Mouse (Mus musculus) stomach, embryonic 15.5 days (tissue): ENCODE data around the gene 2310030G06Rik. TPM values are rescaled to one million over a fixed set of nuclear protein-coding genes. Genes with fewer than 3 reads are reported as not detected.

Experiments used
- ATAC-seq: fragments of 200-750 bp; cut with Nextera tagmentation; 2 replicates; pipeline ENCODE4 v1.8.0; 2017; ENCODE audit warnings: low read depth, moderate number of reproducible peaks, moderate TSS enrichment; ENCODE audit not compliant: insufficient read depth, low FRiP score
- H3K27ac ChIP-seq: fragments of 300-500 bp; sonication (generic); 2 replicates; pipeline ENCODE4 v1.5.1; 2015; ENCODE audit warnings: mild to moderate bottlenecking, inconsistent platforms
- H3K27me3 ChIP-seq: fragments of 300-500 bp; sonication (generic); replicated peaks from 2 replicates; pipeline ENCODE4 v1.6.1; 2015; ENCODE audit warnings: inconsistent platforms
- H3K36me3 ChIP-seq: fragments of 300-500 bp; sonication (generic); 2 replicates; pipeline ENCODE4 v1.6.1; 2015; ENCODE audit warnings: inconsistent platforms
- H3K4me1 ChIP-seq: fragments of 300-500 bp; sonication (generic); 2 replicates; pipeline ENCODE4 v1.6.1; 2015; ENCODE audit warnings: inconsistent platforms
- H3K4me2 ChIP-seq: fragments of 300-500 bp; sonication (generic); 2 replicates; pipeline ENCODE4 v1.6.1; 2015; ENCODE audit warnings: mild to moderate bottlenecking, inconsistent platforms
- H3K4me3 ChIP-seq: fragments of 300-500 bp; sonication (generic); replicated peaks from 2 replicates; pipeline ENCODE4 v1.5.1; 2015; ENCODE audit warnings: inconsistent platforms
- H3K9ac ChIP-seq: fragments of 300-500 bp; sonication (generic); 2 replicates; pipeline ENCODE4 v1.6.1; 2015; ENCODE audit warnings: inconsistent platforms
- H3K9me3 ChIP-seq: fragments of 300-500 bp; sonication (generic); 2 replicates; pipeline ENCODE4 v1.6.1; 2016; ENCODE audit warnings: inconsistent platforms
- whole genome bisulfite sequencing: fragments of 180-500 bp; shearing (Covaris S2); methylation state at CpG from one replicate; pipeline ENCODE4 v1.1.7; 2015; 5-methylcytosine and 5-hydroxymethylcytosine counted together
- polyA plus RNA-seq: library from polyadenylated mRNA; unstranded; fragments of >200 nt; fragmentation: Nextera tagmentation; extraction: Ambion mirVana; gene quantifications from 2 replicates; pipeline ENCODE4 v1.2.1, GENCODE M21; 2015

Gene 2310030G06Rik
- polyA plus RNA-seq, 1 experiment from 2014 or later: 16.0 TPM

DNA sequence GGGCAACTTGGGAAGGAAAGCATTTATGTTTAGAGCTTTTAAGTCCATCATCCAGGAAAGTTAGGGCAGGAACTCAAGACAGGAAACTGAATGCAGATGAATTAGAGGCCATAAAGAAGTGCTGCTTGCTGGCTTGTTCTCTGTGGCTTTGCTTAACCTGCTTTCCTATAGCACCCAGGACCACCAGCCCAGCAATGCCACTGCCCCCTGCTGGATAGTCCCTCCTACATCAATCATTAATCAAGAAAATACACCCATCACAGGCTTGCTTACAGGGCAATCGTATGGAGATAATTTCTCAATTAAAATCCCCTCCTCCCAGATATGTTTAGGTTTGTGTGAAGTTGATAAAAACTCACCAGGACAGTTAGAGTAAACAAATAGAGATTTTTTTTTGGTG, 17.0 kb upstream of the 2310030G06Rik start:
- ATAC-seq: no peak
- Histone ChIP-seq H3K9ac (no peak overlapping the region), H3K27ac (no peak overlapping the region), H3K36me3 (no peaks in the 10 kb centered on the region), H3K27me3 (no peaks in the 10 kb centered on the region), H3K4me2 (no peak overlapping the region), H3K4me3 (no peak overlapping the region), H3K4me1 (0 out of 2 replicates have a peak, but pooled peaks cover 5% of the 10 kb centered on the region), H3K9me3 (no peaks in the 10 kb centered on the region)
- 49% methylated on average over 1 of the region's 1 CpGs for WGBS

DNA sequence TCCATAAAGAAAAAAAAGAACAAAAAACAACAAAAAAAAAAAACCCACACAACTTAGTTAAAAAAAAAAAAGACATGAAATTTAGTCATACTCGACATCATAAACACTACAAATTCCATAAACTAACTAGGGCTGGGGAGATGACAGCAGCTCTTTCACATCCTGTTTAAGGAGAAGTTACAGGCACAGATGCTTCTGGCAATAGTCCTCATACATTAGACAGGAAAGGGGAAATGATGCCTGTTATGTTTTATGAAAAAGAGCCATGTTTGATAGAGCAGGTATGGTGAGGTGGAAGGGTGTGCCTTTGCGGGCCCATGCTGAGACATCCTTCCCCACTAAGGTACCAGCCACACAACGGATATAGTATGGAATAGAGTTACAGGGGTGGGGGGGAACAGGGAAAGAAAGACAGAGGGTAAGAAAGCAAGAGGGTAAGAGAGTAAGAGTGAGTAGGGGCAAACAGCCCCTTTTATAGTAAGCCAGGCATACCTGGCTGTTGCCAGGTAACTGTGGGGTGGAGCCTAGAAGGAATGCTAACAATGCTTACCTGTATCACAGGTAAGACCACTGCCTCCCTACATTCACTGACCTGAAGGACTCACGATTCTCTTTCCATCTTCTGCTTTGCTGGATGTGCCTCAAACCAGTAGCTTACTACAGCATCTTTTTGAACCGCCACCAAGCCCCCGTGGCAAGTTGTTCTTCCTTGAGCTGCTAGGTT, 15.3 kb upstream of the 2310030G06Rik start:
- no peak overlapping the region for H3K27ac ChIP-seq
- H3K4me3 ChIP-seq: no peak overlapping the region
- no peak overlapping the region for H3K9ac ChIP-seq
- no peaks in the 10 kb centered on the region for H3K36me3 ChIP-seq
- H3K27me3 ChIP-seq: no peaks in the 10 kb centered on the region
- 59% methylated on average over 6 of the region's 6 CpGs for WGBS
- H3K9me3 ChIP-seq: no peaks in the 10 kb centered on the region
- no peaks in the 10 kb centered on the region for H3K4me1 ChIP-seq
- H3K4me2 ChIP-seq: no peak overlapping the region
- ATAC-seq: no peak

DNA sequence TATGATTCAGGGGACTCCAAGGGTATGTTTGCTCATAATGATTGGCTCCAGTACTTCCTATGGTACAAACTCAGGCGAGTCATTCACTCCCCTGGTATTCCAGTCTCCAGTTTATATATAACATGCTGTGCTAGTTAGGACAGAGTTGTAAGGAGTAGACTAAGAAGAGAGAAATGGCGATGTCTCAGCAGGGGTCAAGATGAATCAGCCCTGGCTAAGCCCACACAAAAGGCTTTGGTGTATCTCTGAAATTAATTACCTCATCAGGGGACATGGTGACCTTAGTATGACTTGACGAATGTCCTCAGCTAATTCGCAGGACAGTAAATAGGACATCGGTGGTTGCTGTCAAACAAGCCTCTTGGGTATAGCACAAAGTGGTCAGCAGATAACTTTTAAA, 10.4 kb upstream of the 2310030G06Rik start:
- Histone ChIP-seq H3K4me3 (no peak overlapping the region), H3K36me3 (no peaks in the 10 kb centered on the region), H3K4me1 (peaks cover 7% of the 10 kb centered on the region), H3K27ac (no peak overlapping the region), H3K4me2 (no peak overlapping the region), H3K27me3 (no peaks in the 10 kb centered on the region), H3K9ac (no peak overlapping the region), H3K9me3 (no peaks in the 10 kb centered on the region)
- no peak for ATAC-seq
- 57% methylated on average over 5 of the region's 5 CpGs for WGBS

DNA sequence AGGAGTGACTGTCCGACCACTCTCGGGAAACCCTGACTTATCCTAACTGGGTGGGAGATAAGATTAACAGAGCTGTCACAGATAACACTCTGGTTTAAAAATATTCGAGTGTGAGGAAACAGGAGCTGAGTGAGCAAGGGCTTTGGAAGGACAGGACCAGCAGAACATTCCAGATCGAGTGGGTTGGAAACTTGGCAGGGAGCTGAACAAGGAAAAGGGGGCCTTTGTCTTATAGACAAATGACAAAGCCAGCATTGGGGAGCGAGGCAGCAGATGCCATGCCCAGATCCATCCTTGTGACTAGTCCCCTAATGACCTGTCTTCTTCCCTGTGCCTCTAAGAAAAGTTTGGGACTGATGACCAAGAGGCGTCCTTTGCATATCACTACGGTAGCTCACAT, 7.6 kb upstream of the 2310030G06Rik start:
- WGBS: 39% methylated on average over 7 of the region's 7 CpGs
- peak overlapping the region; percentile 24; the same call in 1 of the 2 replicates for H3K4me3 ChIP-seq
- H3K27ac ChIP-seq: no peak overlapping the region
- peaks cover 11% of the 10 kb centered on the region for H3K4me1 ChIP-seq
- H3K36me3 ChIP-seq: no peaks in the 10 kb centered on the region
- no peaks in the 10 kb centered on the region for H3K27me3 ChIP-seq
- ATAC-seq: no peak
- H3K4me2 ChIP-seq: peak overlapping the region; percentile 36
- H3K9me3 ChIP-seq: no peaks in the 10 kb centered on the region
- H3K9ac ChIP-seq: no peak overlapping the region

DNA sequence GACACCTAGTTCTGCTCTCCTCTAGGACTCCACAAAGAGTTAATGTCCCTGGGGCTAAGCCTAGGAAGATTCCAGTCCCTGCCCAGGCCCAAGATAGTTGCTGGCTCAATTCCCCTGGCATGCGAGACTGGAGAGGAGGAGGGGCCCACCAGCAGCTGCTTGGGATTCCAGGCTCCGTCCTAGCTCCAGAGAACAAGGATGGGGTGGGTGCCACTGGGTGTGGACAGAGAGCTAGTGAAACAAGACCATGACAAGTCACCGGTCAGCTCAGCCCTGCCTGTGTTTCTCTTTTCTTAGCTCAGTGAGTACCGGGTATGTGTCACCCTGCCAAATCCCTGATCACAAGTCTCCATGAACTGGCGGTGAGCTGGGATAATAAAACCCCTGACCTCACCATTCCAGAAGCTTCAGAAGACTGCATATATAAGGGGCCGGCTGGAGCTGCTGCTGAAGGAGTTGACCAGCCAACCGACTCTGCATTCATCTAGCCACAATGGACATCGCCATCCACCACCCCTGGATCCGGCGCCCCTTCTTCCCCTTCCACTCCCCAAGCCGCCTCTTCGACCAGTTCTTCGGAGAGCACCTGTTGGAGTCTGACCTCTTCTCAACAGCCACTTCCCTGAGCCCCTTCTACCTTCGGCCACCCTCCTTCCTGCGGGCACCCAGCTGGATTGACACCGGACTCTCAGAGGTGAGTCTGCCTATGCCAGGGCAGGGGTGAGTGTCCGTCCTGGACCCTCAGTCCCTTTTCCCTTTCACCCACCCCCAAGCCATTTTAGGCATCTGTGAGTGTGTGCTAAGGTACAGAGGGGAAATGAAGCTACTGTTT, 6.7 kb upstream of the 2310030G06Rik start:
- peak; percentile 66; the same call in 1 of the 2 replicates for ATAC-seq
- WGBS: 61% methylated on average over 17 of the region's 17 CpGs
- peak overlapping the region; percentile 24; the same call in 1 of the 2 replicates for H3K4me3 ChIP-seq

DNA sequence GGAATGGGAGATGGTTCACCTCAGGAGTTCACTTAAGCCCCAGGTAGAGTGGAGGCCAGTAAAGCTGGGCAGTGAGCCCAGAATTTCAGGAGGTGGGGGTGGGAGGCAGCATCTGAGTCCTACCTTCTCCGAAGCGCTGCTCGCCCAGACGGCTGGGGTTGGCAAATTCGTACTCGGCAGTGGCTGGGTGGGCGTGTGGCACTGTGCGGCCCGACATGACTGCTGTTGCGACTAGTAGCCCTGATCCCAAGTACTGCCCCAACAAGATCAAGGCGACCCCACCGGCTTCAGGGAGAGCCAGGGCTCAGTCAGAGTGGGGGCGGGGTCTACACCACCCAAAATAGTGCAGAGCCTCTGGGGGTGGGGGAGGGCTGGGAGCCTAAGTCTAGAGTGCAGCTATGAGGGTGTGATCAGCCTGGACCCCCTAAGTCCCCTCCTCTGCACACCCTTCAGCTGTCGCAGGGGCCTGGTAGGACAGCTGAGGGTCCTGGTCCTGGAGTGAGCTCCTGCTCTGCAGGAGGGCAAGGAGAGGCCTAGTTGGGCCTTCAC, 5.8 kb upstream of the 2310030G06Rik start, which contains the start of gene Hspb2:
Hspb2 (minus strand) TSS at position 301 of the 549 bp plus-strand sequence.
- H3K27me3 ChIP-seq: no peaks in the 10 kb centered on the region
- H3K9ac ChIP-seq: no peak within 1 kb of the TSS
- ATAC-seq: peak; percentile 50; the same call in 1 of the 2 replicates
- H3K4me3 ChIP-seq: peak within 1 kb of the TSS; percentile 24; the same call in 1 of the 2 replicates
- peak within 1 kb of the TSS; percentile 65; the same call in 1 of the 2 replicates for H3K27ac ChIP-seq
- no peaks in the 10 kb centered on the region for H3K9me3 ChIP-seq
- H3K36me3 ChIP-seq: no peaks in the 10 kb centered on the region
- WGBS: 71% methylated on average over 14 of the region's 14 CpGs
- H3K4me1 ChIP-seq: peaks cover 11% of the 10 kb centered on the region
- peak within 1 kb of the TSS; percentile 36 for H3K4me2 ChIP-seq

More for the DNA sequence above, 6.7 kb upstream of the 2310030G06Rik start:
- peak overlapping the region; percentile 36 for H3K4me2 ChIP-seq
- H3K36me3 ChIP-seq: no peaks in the 10 kb centered on the region
- no peaks in the 10 kb centered on the region for H3K9me3 ChIP-seq
- H3K27ac ChIP-seq: peak overlapping the region; percentile 65; the same call in 1 of the 2 replicates
- no peaks in the 10 kb centered on the region for H3K27me3 ChIP-seq
- H3K9ac ChIP-seq: no peak overlapping the region
- peaks cover 11% of the 10 kb centered on the region for H3K4me1 ChIP-seq

DNA sequence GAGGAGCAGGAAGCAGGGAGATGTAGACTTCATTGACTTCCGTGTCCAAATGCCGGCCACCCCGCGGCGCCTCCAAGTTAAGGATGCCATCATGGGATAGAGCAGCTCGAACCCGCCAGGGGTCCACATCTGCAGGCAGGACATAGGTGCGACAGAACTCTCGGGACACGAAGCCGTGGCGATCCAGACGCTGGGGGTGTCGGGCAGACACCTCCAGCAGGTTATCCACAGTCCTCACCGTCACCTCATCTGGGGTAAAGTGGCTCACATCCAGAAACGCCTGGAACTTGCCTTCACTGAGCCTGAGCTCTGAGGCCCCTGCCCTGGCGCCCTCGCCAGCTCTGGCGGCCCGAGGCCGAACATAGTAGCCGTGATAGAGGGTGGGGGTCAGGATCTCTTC, 5.0 kb upstream of the 2310030G06Rik start, which contains the start of gene Cryab:
Cryab (plus strand) TSS at position 3 of the 400 bp plus-strand sequence.
- WGBS: 72% methylated on average over 22 of the region's 22 CpGs
- H3K4me3 ChIP-seq: no peak within 1 kb of the TSS
- peak within 1 kb of the TSS; percentile 36; the same call in 1 of the 2 replicates for H3K4me2 ChIP-seq
- H3K36me3 ChIP-seq: no peaks in the 10 kb centered on the region
- peak within 1 kb of the TSS; percentile 65; the same call in 1 of the 2 replicates for H3K27ac ChIP-seq
- no peaks in the 10 kb centered on the region for H3K9me3 ChIP-seq
- H3K9ac ChIP-seq: no peak within 1 kb of the TSS
- no peak; the same call in 1 of the 2 replicates for ATAC-seq
- H3K27me3 ChIP-seq: no peaks in the 10 kb centered on the region
- peaks cover 11% of the 10 kb centered on the region for H3K4me1 ChIP-seq

DNA sequence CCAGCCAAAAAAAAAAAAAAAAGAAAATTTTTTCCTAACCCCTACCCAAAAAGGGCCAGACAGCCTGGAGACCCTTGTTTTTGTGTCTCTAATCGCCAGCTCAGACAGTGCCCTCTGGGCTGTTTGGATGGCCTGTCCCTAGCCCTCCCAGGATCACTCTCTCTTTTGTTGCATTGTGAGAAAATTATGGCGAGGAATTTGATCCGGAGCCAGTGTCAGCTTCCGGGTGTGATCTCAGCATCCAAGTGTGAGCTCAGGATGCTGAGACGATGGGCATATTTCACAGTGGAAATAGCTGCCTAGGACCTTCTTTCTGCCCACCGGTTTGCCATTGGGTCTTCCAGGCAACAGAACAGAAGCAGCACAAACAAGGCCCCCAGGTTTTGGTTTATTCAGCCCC, 4.4 kb upstream of the 2310030G06Rik start:
- no peak for ATAC-seq
- 73% methylated on average over 6 of the region's 6 CpGs for WGBS

DNA sequence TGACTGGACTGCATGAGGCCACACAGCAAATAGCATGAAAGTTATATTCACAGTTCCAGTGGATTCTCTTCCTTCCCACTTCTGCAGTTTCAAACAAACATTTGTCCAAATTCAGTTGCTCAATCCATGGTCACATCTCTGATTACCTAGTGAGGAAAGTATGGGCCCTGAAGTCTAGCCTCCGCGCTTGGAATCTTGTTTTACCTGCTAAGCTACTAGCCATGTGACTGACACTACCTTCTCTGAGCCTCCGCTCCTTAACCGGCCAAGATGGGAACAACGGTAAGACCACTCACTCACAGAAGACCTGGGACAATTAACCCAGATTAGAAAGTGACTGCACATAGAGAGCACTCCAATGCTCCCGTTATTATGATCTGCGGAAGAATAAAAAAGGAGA, 530 bp downstream of the 2310030G06Rik start:
- H3K9me3 ChIP-seq: no peaks in the 10 kb centered on the region
- H3K27me3 ChIP-seq: no peaks in the 10 kb centered on the region
- no peaks in the 10 kb centered on the region for H3K4me1 ChIP-seq
- H3K4me3 ChIP-seq: peak overlapping the region; percentile 49
- peak overlapping the region; percentile 40; the same call in 1 of the 2 replicates for H3K9ac ChIP-seq
- peak overlapping the region; percentile 83 for H3K27ac ChIP-seq
- no peaks in the 10 kb centered on the region for H3K36me3 ChIP-seq
- 15% methylated on average over 7 of the region's 7 CpGs for WGBS
- ATAC-seq: peak; percentile 63
- peak overlapping the region; percentile 61 for H3K4me2 ChIP-seq

More for the DNA sequence above, 4.4 kb upstream of the 2310030G06Rik start:
- no peaks in the 10 kb centered on the region for H3K9me3 ChIP-seq
- no peaks in the 10 kb centered on the region for H3K36me3 ChIP-seq
- no peak overlapping the region for H3K4me3 ChIP-seq
- no peak overlapping the region for H3K9ac ChIP-seq
- peaks cover 11% of the 10 kb centered on the region for H3K4me1 ChIP-seq
- no peaks in the 10 kb centered on the region for H3K27me3 ChIP-seq
- H3K27ac ChIP-seq: no peak overlapping the region
- H3K4me2 ChIP-seq: no peak overlapping the region

DNA sequence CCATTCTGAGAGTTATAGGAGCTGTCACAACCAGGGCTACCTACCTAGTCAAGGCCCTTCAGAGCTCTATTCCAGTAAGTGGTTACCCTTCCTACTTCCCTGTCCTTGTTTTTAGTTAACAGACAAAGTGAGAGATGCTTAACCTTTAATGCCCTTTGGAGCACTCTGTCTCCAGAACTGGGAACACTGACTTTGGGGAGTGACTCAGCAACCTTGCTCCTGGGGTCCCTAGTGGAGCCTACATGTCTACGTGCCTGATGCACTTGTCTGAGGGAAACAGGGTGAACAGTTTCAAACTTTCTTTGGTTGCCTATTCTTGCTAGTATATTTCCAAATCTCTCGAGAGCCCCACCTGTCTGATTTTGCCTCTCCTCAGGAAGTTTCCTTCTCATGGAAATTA, 3.6 kb downstream of the 2310030G06Rik start:
- WGBS: 67% methylated on average over 2 of the region's 2 CpGs
- Histone ChIP-seq H3K9me3 (no peaks in the 10 kb centered on the region), H3K4me3 (no peak overlapping the region), H3K27ac (no peak overlapping the region), H3K9ac (no peak overlapping the region), H3K4me1 (no peaks in the 10 kb centered on the region), H3K36me3 (no peaks in the 10 kb centered on the region), H3K4me2 (no peak overlapping the region), H3K27me3 (no peaks in the 10 kb centered on the region)
- ATAC-seq: no peak

DNA sequence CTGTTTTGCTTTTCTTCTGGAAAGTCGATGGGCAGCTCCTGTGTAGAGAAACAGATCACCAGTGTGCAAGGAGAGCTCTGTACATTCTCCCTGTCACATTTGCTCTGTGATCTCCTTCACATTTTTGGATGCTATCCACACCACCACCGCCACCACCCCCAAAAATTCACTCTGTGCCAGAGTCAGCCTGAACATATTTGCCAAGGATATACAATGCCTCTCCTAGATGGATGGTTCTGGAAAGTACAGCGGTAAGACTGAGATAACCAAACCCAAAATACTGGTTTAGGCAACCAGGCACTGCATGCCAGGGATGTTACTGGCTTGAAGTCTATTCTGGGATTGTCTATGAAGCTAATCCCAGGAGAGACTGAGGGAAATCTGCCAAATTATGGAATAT, 4.1 kb downstream of the 2310030G06Rik start:
- H3K36me3 ChIP-seq: no peaks in the 10 kb centered on the region
- no peaks in the 10 kb centered on the region for H3K9me3 ChIP-seq
- no peak overlapping the region for H3K4me3 ChIP-seq
- H3K27ac ChIP-seq: no peak overlapping the region
- no peak overlapping the region for H3K4me2 ChIP-seq
- no peaks in the 10 kb centered on the region for H3K4me1 ChIP-seq
- H3K27me3 ChIP-seq: no peaks in the 10 kb centered on the region
- H3K9ac ChIP-seq: no peak overlapping the region
- ATAC-seq: no peak
- WGBS: 78% methylated on average over 3 of the region's 3 CpGs
